Mouse (Mus musculus) 3134 (cell line): ENCODE measurements at regions not wholly inside any gene's neighbourhood (a gene's known extent, or its start where the extent isn't known, plus 50 kb on each side); places are given as distances from the start of the nearest gene placed in this dataset.
A peak's percentile ranks its signal among the peaks of the same experiment; 100 is the strongest.

Experiments
- DNase-seq: peaks from one replicate; pipeline ENCODE4 v3.0.0-alpha.2; 2011; ENCODE audit warnings: low spot score; ENCODE audit not compliant: insufficient read length; ENCODE audit errors: extremely low read depth

GRCm38 (mm10) chr16:42808864-42809263, 66.8 kb upstream of the Zbtb20 start:
- DNase-seq = peak; percentile 14

GRCm38 (mm10) chr16:42807536-42807935, 68.1 kb upstream of the Zbtb20 start:
- DNase-seq = no peak

DNA sequence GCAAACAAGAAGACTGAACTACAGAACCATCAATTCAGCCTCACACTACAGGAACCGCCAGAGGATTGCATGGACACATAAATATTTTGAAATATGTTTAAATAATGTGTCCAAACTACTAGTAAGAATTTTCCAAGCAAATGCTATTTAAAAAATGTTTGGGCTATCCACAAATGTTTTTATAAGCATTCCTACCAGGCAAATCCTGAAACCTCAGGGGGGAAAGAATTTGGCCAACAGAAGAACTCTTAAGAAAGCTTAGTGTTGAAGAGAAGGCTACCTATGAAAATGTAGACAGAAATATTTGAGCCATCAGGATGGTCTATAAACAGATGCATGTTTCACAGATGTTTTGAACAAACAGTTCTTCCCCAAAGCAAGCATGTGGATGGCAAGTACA, 72.1 kb upstream of the Zbtb20 start:
- DNase-seq = peak; percentile 72

DNA sequence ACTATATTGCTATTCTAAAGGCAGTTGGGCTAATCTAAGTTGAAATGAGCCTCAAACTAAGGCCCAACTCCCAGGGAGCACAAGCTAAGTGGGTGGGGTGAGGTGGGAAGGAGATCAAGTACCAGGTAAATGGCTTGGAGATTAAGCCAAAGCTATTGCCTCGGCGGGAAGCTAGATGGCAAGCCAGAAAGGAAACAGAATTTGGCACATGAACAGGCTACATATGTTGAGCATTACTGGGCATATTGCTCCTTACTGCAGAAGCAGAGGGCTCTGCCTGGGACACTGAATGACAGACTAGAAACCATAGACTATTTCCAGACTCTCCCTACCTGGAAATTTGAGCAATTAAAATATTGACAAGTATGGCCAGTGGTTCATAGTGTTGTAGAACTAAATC, 83.1 kb upstream of the Zbtb20 start:
- no peak for DNase-seq

- no peak for DNase-seq
Observed at GRCm38 (mm10) chr16:42784712-42785111, 91.0 kb upstream of the Zbtb20 start.

GRCm38 (mm10) chr16:42784031-42784430, 91.7 kb upstream of the Zbtb20 start:
- DNase-seq = no peak

- DNase-seq = no peak
Observed at GRCm38 (mm10) chr16:42782091-42782679, 93.5 kb upstream of the Zbtb20 start.

- no peak for DNase-seq
Observed at GRCm38 (mm10) chr16:42781096-42782071, 94.3 kb upstream of the Zbtb20 start.

DNA sequence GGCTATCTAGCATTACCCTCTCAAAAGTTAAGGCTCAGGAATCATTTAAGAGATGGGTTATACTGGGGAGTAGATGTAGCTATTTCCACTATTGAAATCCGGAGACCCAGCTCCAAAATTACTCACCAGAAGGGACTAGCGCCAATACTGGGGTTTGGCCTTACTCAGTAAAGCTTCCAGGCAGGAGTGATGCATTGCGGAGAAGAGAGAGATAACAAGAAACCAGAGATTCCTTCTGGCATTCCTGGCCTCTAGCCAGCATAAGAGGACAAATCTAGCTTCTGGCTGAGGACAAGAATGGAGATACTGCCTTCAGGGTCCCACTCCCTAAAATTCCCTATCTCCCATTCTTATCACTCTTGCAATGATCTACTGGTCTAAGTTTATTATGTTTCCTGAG, 95.7 kb upstream of the Zbtb20 start:
- no peak for DNase-seq

- DNase-seq = no peak
Observed at GRCm38 (mm10) chr16:42772640-42773039, 103.0 kb upstream of the Zbtb20 start.

DNA sequence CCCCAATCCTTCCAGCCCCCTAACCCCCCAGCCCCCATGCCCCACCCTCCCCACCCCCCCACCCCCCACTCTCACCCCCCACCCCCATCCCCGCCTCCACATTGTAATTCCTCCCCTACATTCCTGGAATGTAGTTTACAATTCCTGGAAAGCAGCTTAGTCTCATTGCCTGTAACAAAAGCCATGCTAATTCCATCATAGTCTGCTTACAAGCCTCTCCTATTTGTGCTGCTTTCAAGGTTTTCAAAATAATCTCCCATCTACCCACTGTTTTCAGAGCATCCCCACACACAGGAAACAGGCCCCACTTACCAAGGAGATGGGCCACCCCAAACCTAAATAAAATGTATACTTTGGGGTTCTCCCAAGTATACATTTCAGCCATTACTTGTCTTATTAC, 105.5 kb upstream of the Zbtb20 start:
- no peak for DNase-seq

DNA sequence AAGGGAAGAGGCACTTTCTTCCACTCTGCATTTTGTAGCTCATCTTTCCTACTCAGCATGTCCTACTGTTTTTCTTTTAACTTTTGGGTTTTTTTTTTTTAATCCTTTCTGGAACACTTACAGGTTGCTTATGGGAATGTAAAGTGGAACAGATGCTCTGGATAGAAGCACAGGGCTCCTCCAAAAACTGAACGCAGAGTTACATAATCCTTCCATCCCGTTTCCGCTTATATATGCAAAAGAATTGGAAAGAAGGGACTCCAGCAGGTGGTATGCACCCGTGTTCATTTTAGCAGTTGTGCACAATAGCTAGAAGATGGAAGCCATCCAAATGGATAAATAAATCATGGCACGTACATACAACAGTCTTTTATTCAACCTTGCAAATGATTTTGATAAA, 127.0 kb upstream of the Zbtb20 start:
- no peak for DNase-seq

DNA sequence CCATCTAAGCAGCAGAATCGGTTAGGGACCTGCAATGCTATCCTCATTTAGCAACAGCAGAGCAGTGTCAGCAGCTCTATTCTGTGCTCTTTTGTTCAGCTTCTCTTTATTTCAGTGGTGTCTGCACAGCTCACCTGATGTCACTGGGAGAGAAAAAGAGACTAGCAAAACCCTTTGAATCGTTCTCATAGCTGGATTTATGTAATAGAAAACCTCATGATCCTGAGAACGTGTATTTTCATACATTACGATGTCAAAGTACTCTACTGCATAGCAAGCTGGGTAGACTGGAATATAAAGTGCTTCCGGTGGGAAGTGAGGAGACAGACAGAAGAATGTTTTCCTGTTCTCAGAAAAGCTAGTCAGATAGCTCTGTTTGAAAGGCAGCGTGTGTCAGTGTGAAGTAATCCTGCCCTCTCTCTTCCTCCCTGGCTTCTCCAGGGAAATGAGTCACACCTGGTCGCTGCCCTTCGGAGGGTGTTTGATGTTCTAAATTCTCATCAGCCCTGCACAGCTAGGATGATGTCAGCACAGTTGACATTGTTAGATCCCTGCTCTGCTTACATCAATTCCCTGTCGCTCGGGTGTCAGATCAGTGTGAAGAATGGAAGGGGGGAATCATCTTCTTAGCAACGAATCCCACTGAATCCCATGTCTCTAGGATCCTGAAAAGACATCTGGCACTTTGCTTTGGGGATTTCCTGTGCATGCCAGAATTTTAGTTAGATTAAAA, 129.6 kb upstream of the Zbtb20 start:
- DNase-seq = peak; percentile 17

DNA sequence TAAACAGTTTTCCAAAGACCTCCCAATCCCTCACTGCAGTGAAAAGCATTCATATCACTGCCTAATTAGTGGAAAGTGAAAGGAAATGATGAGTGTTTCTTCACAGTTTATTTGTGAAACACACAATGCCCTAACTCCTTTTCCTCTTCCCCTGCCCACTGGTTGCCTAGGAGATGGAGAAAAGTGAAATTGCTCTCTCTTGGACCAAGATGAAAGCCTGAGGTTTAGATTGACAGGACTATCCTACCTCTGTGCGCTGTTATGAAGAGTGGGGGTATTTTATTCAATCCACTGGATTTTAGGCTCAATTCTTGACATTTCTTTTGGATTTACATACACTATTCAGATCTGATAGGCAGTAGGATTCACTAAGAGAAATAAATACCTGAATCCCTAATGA, 132.1 kb upstream of the Zbtb20 start:
- no peak for DNase-seq

DNA sequence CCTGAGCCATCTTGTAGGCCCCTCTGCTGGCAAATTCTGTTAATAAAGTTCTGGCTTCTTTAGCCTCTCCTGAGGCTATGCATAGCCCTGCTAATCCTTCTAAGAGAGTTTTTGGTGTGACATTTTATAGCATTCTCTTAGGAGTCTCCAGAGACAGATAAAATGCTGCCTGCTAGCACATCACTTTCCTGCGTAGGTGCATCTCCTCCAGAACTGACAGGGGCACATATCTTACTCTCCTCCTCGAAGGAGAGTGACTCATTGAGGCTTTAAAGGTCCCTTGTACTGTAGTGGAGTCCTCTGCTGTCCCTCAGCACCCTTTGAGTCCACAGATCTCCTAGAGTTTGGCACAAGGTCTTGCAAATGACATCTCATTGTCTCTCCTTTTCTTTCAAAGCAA, 132.6 kb upstream of the Zbtb20 start:
- no peak for DNase-seq

GRCm38 (mm10) chr16:42727826-42728225, 147.9 kb upstream of the Zbtb20 start:
- DNase-seq = no peak

DNA sequence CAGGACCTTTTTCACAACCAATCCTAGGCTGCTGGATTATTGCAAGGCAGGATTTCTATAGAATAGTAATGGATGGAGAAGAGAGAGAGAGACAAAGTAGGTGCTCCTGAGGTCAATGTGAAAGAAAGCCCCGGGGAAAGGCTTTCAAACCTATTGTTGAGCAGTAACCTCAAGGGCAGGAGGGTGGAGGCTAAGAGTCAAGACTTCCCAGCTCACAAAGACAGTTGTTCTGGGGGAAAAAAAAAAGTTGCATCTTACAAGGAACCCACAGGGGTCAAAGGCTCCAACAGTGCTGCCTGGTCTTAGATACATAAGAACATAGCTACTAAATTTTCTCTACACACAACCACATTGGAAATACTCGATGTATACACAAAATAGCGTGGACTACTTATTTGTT, 155.8 kb upstream of the Zbtb20 start:
- no peak for DNase-seq

- DNase-seq = no peak
Observed at GRCm38 (mm10) chr16:42718452-42718851, 157.2 kb upstream of the Zbtb20 start.

- DNase-seq = peak; percentile 16
Observed at GRCm38 (mm10) chr16:42717828-42718412, 157.8 kb upstream of the Zbtb20 start.

- DNase-seq = no peak
Observed at GRCm38 (mm10) chr16:42717075-42717827, 158.4 kb upstream of the Zbtb20 start.
